Mouse (Mus musculus): Measurements from ENCODE around the gene Kbtbd6. TPM values are rescaled to one million over a fixed set of nuclear protein-coding genes. Genes with fewer than 3 reads are reported as not detected.
A peak's percentile ranks its signal among the peaks of the same experiment; 100 is the strongest.

The Kbtbd6 gene
- polyA plus RNA-seq, 1 experiment from 2014 or later, result 0.98 TPM

DNA sequence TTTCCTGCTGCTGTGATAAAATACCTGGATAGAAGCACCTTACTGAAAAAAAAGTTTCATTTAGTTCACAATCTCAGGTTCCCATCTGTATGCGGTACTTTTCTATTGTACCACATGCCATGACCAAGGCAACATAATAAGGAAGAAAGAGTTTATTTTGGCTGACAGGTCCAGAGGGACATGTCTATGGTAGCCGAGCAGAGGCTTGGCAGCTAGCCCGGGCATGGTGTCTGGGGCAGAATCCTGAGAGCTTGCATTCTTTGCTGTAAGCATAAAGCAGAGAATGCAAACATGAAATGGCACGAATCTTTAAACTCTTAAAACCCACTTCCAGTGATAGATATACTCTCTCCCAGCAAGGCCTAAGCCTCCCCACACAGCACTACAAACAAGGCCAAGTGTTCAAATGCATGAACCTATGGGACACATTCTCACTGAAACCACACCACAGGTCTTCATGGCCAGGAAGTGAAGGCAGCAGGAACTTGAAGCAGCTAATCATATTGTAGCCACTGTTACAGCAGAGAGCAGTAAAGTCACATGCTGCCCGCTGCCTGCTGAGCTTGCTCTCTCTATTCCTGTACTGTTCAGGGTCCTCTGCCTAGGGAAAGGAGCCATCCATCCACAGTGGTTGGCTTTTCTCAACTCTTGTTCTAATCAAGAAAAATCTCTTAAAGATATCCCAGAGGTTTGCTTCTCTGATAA is 51.9 kb downstream of the Kbtbd6 start:
- no peak overlapping the region for H3K4me3 ChIP-seq (ENCODE audit: low read depth, low read length)
- ATAC-seq (ENCODE audit: low FRiP score, low TSS enrichment) (peak; percentile 45), DNase-seq (ENCODE audit: low spot score) (no peak)
- TF ChIP-seq EP300 (optimal IDR thresholded peaks at IDR 0.05) (no peak), CTCF (IDR thresholded peaks at IDR 0.05; ENCODE audit: low read depth) (peak; percentile 29)
- no peaks in the 10 kb centered on the region for H3K36me3 ChIP-seq (ENCODE audit: control insufficient read depth, insufficient read depth, low read length)
- peaks cover 6% of the 10 kb centered on the region; the same call in 1 of the 2 replicates for H3K4me1 ChIP-seq (replicated peaks; ENCODE audit: control insufficient read depth, insufficient read depth)
- H3K27me3 ChIP-seq (ENCODE audit: control insufficient read depth, insufficient read depth, low read length), result no peaks in the 10 kb centered on the region
- no peak overlapping the region; the same call in 1 of the 2 replicates for H3K4me2 ChIP-seq (replicated peaks; ENCODE audit: low read depth)
- H3K27ac ChIP-seq (replicated peaks), result peak overlapping the region; percentile 83
- H3K9ac ChIP-seq (ENCODE audit: low read length), result peak overlapping the region; percentile 38; the same call in 1 of the 2 replicates
- H3K9me3 ChIP-seq (ENCODE audit: control insufficient read depth, low read length), result no peaks in the 10 kb centered on the region
- 35% methylated on average over 5 of the region's 5 CpGs for WGBS

Other genes starting within 250 kb of the Kbtbd6 start
- gene Zfp957, start 204.5 kb upstream of the Kbtbd6 start, polyA plus RNA-seq (2015; fragmentation: Nextera tagmentation; extraction: Ambion mirVana), result not detected in 2 replicates
- 40.0 and 45.4 TPM in 2 replicates for gene Rgcc, start 150.2 kb upstream of the Kbtbd6 start, polyA plus RNA-seq (2015; fragmentation: Nextera tagmentation; extraction: Ambion mirVana)
- 15.0 and 16.0 TPM in 2 replicates for gene Naa16, start 61.1 kb upstream of the Kbtbd6 start, polyA plus RNA-seq (2015; fragmentation: Nextera tagmentation; extraction: Ambion mirVana)
- 6.8 and 7.7 TPM in 2 replicates for gene Mtrf1, start 54.1 kb upstream of the Kbtbd6 start, polyA plus RNA-seq (2015; fragmentation: Nextera tagmentation; extraction: Ambion mirVana)
- gene Kbtbd7, start 25.3 kb upstream of the Kbtbd6 start, polyA plus RNA-seq (2015; fragmentation: Nextera tagmentation; extraction: Ambion mirVana), result 5.1 TPM in 2 replicates
- 18.7 and 19.3 TPM in 2 replicates for gene Elf1, start 29.4 kb downstream of the Kbtbd6 start, polyA plus RNA-seq (2015; fragmentation: Nextera tagmentation; extraction: Ambion mirVana)
- gene Wbp4, start 29.7 kb downstream of the Kbtbd6 start, polyA plus RNA-seq (2015; fragmentation: Nextera tagmentation; extraction: Ambion mirVana), result 28.8 and 31.0 TPM in 2 replicates
- gene Sugt1, start 135.9 kb downstream of the Kbtbd6 start, polyA plus RNA-seq (2015; fragmentation: Nextera tagmentation; extraction: Ambion mirVana), result 70.4 and 73.7 TPM in 2 replicates
- 0.49 and 0.56 TPM in 2 replicates for gene Cnmd, start 210.3 kb downstream of the Kbtbd6 start, polyA plus RNA-seq (2015; fragmentation: Nextera tagmentation; extraction: Ambion mirVana)